Mouse (Mus musculus): Measurements from ENCODE around the gene Adam19. TPM values are rescaled to one million over a fixed set of nuclear protein-coding genes. Genes with fewer than 3 reads are reported as not detected.

Gene Adam19
- polyA plus RNA-seq, 1 experiment from 2014 or later = 12.5 TPM

DNA sequence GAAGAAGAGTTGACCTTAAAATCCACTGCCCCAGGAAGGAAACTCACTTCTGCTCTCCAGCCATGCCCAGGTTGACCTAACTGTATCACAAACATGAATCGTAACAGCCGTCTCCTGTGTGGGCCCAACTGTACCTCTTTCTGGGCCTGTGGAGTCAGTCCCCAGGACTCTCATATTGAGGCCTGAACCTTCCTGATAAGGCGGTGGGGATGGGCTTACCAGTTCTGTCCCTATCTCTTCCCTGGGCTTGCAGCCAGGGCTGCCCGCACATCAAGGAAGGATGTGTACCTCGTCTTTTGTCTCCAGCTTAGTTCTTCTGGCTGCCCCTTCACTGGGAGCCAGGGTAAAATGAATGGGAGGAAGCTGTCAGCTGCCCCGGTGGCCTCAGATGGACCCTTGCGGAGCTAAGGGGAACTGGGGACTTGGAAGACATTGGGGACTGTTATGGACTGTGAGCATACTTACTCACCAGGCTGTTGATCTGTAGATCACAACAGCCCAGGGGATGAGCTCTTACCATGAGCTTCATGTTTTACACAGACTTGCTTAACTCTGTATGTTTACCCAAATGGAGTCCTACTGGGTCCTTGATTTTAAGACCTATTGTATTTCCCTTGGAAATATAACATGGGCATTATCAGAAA, 22.1 kb downstream of the Adam19 start:
- no peaks in the 10 kb centered on the region for H3K4me1 ChIP-seq
- no peak for ATAC-seq (ENCODE audit: low FRiP score, low read depth)
- H3K4me3 ChIP-seq = no peak overlapping the region
- 88% methylated on average over 7 of the region's 7 CpGs for WGBS
- no peak overlapping the region for H3K27ac ChIP-seq (replicated peaks)
- H3K9me3 ChIP-seq = no peaks in the 10 kb centered on the region
- no peaks in the 10 kb centered on the region for H3K27me3 ChIP-seq
- no peak overlapping the region for H3K9ac ChIP-seq (replicated peaks)
- peaks cover 5% of the 10 kb centered on the region; the same call in 1 of the 2 replicates for H3K36me3 ChIP-seq
- H3K4me2 ChIP-seq (replicated peaks) = no peak overlapping the region

- 0 out of 2 replicates have a peak, but pooled peaks cover 5% of the 10 kb centered on the region for H3K36me3 ChIP-seq
- no peak overlapping the region for H3K4me3 ChIP-seq
- H3K9me3 ChIP-seq = no peaks in the 10 kb centered on the region
- H3K27me3 ChIP-seq = no peaks in the 10 kb centered on the region
- H3K4me2 ChIP-seq (replicated peaks) = no peak overlapping the region
- no peak for ATAC-seq (ENCODE audit: low FRiP score, low read depth)
- H3K4me1 ChIP-seq = no peaks in the 10 kb centered on the region
- no peak overlapping the region for H3K9ac ChIP-seq (replicated peaks)
- WGBS = 96% methylated on average over 2 of the region's 2 CpGs
- no peak overlapping the region for H3K27ac ChIP-seq (replicated peaks)
These were observed 25.3 kb downstream of the Adam19 start for GRCm38 (mm10) chr11:46081075-46081474.

DNA sequence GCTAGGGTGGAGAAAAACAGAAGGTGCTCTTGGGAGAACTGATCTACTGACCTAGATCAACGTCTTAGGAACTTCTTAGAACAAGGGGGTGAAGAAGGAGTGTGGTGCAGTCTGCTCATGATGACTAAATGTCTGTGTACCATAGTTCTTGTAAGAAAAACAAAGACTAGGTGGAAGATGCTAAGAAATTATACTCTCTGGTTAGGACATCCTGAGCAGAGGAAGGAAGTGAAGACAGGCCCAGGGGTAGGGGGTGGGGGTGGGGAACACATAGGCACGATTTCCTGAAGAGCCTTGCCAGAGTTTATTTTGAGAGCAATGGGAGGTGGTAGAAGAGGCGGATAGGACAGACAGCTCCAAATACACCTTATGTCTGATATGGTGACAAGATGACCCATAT, 27.6 kb downstream of the Adam19 start:
- Histone ChIP-seq H3K27me3 (no peaks in the 10 kb centered on the region), H3K36me3 (no peaks in the 10 kb centered on the region), H3K4me3 (no peak overlapping the region), H3K9me3 (no peaks in the 10 kb centered on the region), H3K27ac (replicated peaks) (no peak overlapping the region), H3K4me1 (no peaks in the 10 kb centered on the region; the same call in 1 of the 2 replicates), H3K4me2 (replicated peaks) (no peak overlapping the region), H3K9ac (replicated peaks) (no peak overlapping the region)
- no peak for ATAC-seq (ENCODE audit: low FRiP score, low read depth)
- 78% methylated on average over 3 of the region's 3 CpGs for WGBS

DNA sequence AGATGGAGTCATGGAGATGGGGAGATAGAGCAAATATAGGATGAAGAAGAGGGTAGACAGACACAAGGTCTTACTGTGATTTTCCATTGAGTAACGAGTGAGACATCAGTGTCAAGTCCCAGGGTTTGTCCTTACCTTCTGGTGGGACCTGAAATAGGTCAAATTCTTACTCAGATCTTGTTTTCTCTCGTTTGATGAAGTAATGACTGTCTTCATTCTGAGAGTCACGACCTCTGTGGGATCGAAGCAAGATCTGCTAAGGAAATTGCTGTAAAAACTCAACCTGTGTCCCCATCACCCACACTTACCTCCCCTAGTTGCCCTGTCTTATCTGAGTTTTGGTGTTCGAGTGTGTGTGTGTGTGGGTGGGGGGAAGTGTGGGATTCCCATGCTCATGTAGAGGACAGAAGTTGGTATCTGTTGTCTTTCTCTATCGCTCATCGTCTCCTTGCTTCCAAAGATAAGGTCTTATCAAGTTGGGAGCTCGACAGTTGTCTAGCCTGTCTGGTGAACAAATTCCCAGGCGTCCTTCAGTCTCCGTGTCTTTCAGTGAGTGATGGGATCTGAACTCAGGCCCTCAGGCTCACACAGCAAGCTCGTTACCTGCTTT, 28.1 kb downstream of the Adam19 start:
- H3K27me3 ChIP-seq = no peaks in the 10 kb centered on the region
- 93% methylated on average over 11 of the region's 11 CpGs for WGBS
- no peaks in the 10 kb centered on the region; the same call in 1 of the 2 replicates for H3K4me1 ChIP-seq
- no peak overlapping the region for H3K4me3 ChIP-seq
- H3K4me2 ChIP-seq (replicated peaks) = no peak overlapping the region
- no peaks in the 10 kb centered on the region for H3K9me3 ChIP-seq
- no peak overlapping the region for H3K9ac ChIP-seq (replicated peaks)
- ATAC-seq (ENCODE audit: low FRiP score, low read depth) = no peak
- H3K36me3 ChIP-seq = no peaks in the 10 kb centered on the region
- H3K27ac ChIP-seq (replicated peaks) = no peak overlapping the region

GRCm38 (mm10) chr11:46084568-46084967, 28.8 kb downstream of the Adam19 start:
- WGBS = 95% methylated on average over 3 of the region's 3 CpGs
- Histone ChIP-seq H3K9ac (replicated peaks) (no peak overlapping the region), H3K4me1 (no peaks in the 10 kb centered on the region; the same call in 1 of the 2 replicates), H3K4me3 (no peak overlapping the region), H3K27ac (replicated peaks) (no peak overlapping the region), H3K4me2 (replicated peaks) (no peak overlapping the region), H3K36me3 (no peaks in the 10 kb centered on the region), H3K9me3 (no peaks in the 10 kb centered on the region), H3K27me3 (no peaks in the 10 kb centered on the region)
- ATAC-seq (ENCODE audit: low FRiP score, low read depth) = no peak

GRCm38 (mm10) chr11:46085398-46086163, 29.8 kb downstream of the Adam19 start:
- Histone ChIP-seq H3K36me3 (no peaks in the 10 kb centered on the region), H3K4me3 (no peak overlapping the region), H3K9ac (replicated peaks) (no peak overlapping the region), H3K9me3 (no peaks in the 10 kb centered on the region), H3K27ac (replicated peaks) (no peak overlapping the region), H3K27me3 (no peaks in the 10 kb centered on the region), H3K4me2 (replicated peaks) (no peak overlapping the region), H3K4me1 (no peaks in the 10 kb centered on the region; the same call in 1 of the 2 replicates)
- WGBS = 93% methylated on average over 10 of the region's 10 CpGs
- no peak for ATAC-seq (ENCODE audit: low FRiP score, low read depth)

DNA sequence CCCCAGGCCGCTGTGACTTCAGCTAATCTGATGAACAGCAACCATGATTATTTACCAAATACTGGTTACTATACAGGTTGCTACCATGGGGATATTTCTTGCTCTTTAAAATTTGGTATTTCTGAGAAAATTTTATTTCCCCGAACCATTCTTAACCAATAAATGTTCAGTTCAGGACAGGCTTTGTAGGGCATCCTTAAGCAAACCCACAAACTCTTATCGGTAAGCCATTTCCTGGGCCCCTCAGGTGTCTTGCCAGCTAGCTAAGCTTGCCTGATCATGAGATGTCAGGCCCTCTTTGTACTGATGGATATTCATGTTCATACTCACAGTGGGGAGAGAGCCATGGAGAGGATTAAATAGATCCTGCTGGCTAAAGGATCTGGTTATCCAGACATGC, 30.7 kb downstream of the Adam19 start:
- Histone ChIP-seq H3K4me3 (no peak overlapping the region), H3K27me3 (no peaks in the 10 kb centered on the region), H3K36me3 (no peaks in the 10 kb centered on the region), H3K4me1 (no peaks in the 10 kb centered on the region; the same call in 1 of the 2 replicates), H3K9ac (replicated peaks) (no peak overlapping the region), H3K4me2 (replicated peaks) (no peak overlapping the region), H3K9me3 (no peaks in the 10 kb centered on the region), H3K27ac (replicated peaks) (no peak overlapping the region)
- ATAC-seq (ENCODE audit: low FRiP score, low read depth) = no peak
- WGBS = 87% methylated on average over 3 of the region's 3 CpGs

DNA sequence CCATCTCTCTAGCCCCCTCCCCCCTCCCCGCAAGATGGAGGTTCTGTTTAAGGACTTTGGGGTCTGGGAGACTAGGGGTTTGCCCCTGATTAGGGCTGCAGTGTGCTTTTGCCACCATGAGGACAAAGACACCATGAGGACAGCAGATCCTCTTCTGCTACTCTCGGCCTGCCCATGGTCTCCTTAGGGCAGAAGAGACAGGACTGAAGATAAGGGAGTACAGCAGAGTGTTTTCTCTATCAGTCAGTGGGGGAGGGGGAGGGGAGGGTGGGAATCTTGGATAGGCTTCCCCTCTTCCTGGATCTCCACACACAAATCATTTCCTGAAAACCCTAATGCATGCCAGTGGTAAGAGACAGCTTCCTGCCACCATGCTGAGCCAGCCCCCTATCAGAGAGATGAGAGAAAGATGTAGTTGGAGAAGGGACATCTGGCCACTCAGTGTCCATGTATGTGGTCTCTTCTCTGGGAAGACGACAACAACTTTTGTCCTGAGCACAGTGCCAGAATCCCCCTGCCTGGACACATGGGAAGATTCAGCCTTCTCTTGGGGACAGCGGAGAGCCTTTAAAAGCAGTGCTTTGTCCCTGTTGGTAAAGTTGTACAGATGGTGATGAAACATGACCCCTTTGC, 33.4 kb downstream of the Adam19 start:
- Histone ChIP-seq H3K4me2 (replicated peaks) (no peak overlapping the region), H3K27me3 (no peaks in the 10 kb centered on the region), H3K4me1 (no peaks in the 10 kb centered on the region; the same call in 1 of the 2 replicates), H3K9me3 (no peaks in the 10 kb centered on the region), H3K36me3 (no peaks in the 10 kb centered on the region), H3K4me3 (no peak overlapping the region), H3K27ac (replicated peaks) (no peak overlapping the region), H3K9ac (replicated peaks) (no peak overlapping the region)
- WGBS = 81% methylated on average over 4 of the region's 4 CpGs
- ATAC-seq (ENCODE audit: low FRiP score, low read depth) = no peak

DNA sequence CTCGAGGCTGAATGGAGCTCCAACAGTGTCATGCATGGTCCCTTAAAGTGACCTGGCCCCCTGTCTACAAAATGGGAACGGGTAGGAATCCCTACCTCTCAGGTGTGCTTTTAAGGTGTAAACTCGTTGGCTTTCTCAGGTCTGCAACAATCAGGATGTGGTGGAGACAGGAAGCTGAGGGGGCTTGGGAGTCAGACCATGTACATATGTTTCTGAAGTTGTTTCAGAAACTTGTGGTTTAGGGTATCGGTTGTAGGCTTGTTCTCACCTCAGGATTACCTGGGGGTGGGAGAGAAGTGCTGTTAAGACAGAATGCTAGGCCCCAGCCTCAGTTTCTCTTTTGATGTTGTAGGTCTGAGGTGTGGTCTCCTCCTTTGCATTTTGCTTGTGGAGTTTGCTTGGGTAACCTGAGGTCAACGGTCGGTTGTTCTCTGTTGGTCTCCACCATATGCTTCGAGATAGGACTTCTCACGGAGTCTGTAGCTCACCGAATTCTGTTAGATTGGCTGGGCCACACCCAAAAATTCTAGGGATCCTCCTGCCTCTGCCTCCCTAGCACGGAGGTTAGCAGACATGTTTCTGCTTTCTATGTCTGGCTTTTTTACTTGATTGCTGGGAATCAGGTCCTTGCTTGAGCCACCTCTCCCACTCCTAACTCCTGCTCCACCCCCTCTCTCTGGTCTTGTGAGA, 34.4 kb downstream of the Adam19 start:
- Histone ChIP-seq H3K4me1 (no peaks in the 10 kb centered on the region; the same call in 1 of the 2 replicates), H3K9me3 (no peaks in the 10 kb centered on the region), H3K9ac (replicated peaks) (no peak overlapping the region), H3K36me3 (no peaks in the 10 kb centered on the region), H3K4me3 (no peak overlapping the region), H3K27ac (replicated peaks) (no peak overlapping the region), H3K27me3 (no peaks in the 10 kb centered on the region), H3K4me2 (replicated peaks) (no peak overlapping the region)
- no peak for ATAC-seq (ENCODE audit: low FRiP score, low read depth)
- WGBS = 90% methylated on average over 10 of the region's 10 CpGs

- 76% methylated on average over 8 of the region's 10 CpGs for WGBS
- Histone ChIP-seq H3K9ac (replicated peaks) (no peak overlapping the region), H3K27ac (replicated peaks) (no peak overlapping the region), H3K4me3 (no peak overlapping the region), H3K36me3 (no peaks in the 10 kb centered on the region), H3K27me3 (no peaks in the 10 kb centered on the region), H3K4me1 (no peaks in the 10 kb centered on the region; the same call in 1 of the 2 replicates), H3K4me2 (replicated peaks) (no peak overlapping the region), H3K9me3 (no peaks in the 10 kb centered on the region)
- no peak for ATAC-seq (ENCODE audit: low FRiP score, low read depth)
These were observed 35.3 kb downstream of the Adam19 start for GRCm38 (mm10) chr11:46090951-46091667.

- WGBS = 87% methylated on average over 4 of the region's 4 CpGs
- ATAC-seq (ENCODE audit: low FRiP score, low read depth) = no peak
These were observed 36.3 kb downstream of the Adam19 start for GRCm38 (mm10) chr11:46092121-46092520.

More at GRCm38 (mm10) chr11:46092121-46092520, 36.3 kb downstream of the Adam19 start:
- no peak overlapping the region for H3K4me3 ChIP-seq
- no peak overlapping the region for H3K4me2 ChIP-seq (replicated peaks)
- H3K27me3 ChIP-seq = no peaks in the 10 kb centered on the region
- no peak overlapping the region for H3K27ac ChIP-seq (replicated peaks)
- no peak overlapping the region for H3K9ac ChIP-seq (replicated peaks)
- no peaks in the 10 kb centered on the region for H3K4me1 ChIP-seq
- no peaks in the 10 kb centered on the region for H3K36me3 ChIP-seq
- no peaks in the 10 kb centered on the region for H3K9me3 ChIP-seq
